Mouse (Mus musculus) stomach, postnatal 0 days (tissue): Measurements from ENCODE around the gene Ttc23. TPM values are rescaled to one million over a fixed set of nuclear protein-coding genes. Genes with fewer than 3 reads are reported as not detected.

ENCODE experiments used
- ATAC-seq: fragments of 200-750 bp; cut with Nextera tagmentation; 2 replicates; pipeline ENCODE4 v1.8.0; 2017; ENCODE audit not compliant: low FRiP score, low TSS enrichment
- DNase-seq: peaks from one replicate; pipeline ENCODE4 v3.0.0-alpha.2; 2016; ENCODE audit warnings: low spot score
- H3K27ac ChIP-seq: fragments of 300-500 bp; sonication (generic); replicated peaks from 2 replicates; pipeline ENCODE4 v1.5.1; 2014; ENCODE audit warnings: mild to moderate bottlenecking, control low read depth
- H3K27me3 ChIP-seq: fragments of 300-500 bp; sonication (generic); 2 replicates; pipeline ENCODE4 v1.6.1; 2014; ENCODE audit warnings: low read length; ENCODE audit not compliant: control insufficient read depth, insufficient read depth
- H3K36me3 ChIP-seq: fragments of 300-500 bp; sonication (generic); 2 replicates; pipeline ENCODE4 v1.6.1; 2014; ENCODE audit warnings: low read length, mixed read lengths; ENCODE audit not compliant: control insufficient read depth, insufficient read depth
- H3K4me1 ChIP-seq: fragments of 300-500 bp; sonication (generic); replicated peaks from 2 replicates; pipeline ENCODE4 v1.6.1; 2014; ENCODE audit warnings: antibody characterized with exemption; ENCODE audit not compliant: control insufficient read depth, insufficient read depth
- H3K4me2 ChIP-seq: fragments of 300-500 bp; sonication (generic); replicated peaks from 2 replicates; pipeline ENCODE4 v1.6.1; 2014; ENCODE audit warnings: low read depth, mild to moderate bottlenecking, control low read depth, moderate library complexity
- H3K4me3 ChIP-seq: fragments of 300-500 bp; sonication (generic); 2 replicates; pipeline ENCODE4 v1.5.1; 2014; ENCODE audit warnings: low read depth, low read length, control low read depth
- H3K9ac ChIP-seq: fragments of 300-500 bp; sonication (generic); 2 replicates; pipeline ENCODE4 v1.6.1; 2014; ENCODE audit warnings: mild to moderate bottlenecking, low read length, control low read depth, mixed read lengths
- H3K9me3 ChIP-seq: fragments of 300-500 bp; sonication (generic); 2 replicates; pipeline ENCODE4 v1.6.1; 2016; ENCODE audit warnings: low read length; ENCODE audit not compliant: control insufficient read depth
- CTCF ChIP-seq: IDR thresholded peaks from 2 replicates; pipeline ENCODE4 v1.5.1; 2016; ENCODE audit warnings: antibody characterized with exemption, low read depth, mild to moderate bottlenecking, moderate library complexity
- EP300 ChIP-seq: optimal IDR thresholded peaks from 2 replicates; pipeline ENCODE3; 2016; ENCODE audit warnings: antibody characterized with exemption
- WGBS: fragments of 180-500 bp; shearing (Covaris S2); extraction: QIAGEN DNeasy Blood & Tissue Kit; methylation state at CpG from one replicate; pipeline ENCODE4 v1.1.7; 2014; 5-methylcytosine and 5-hydroxymethylcytosine counted together
- polyA plus RNA-seq: library from polyadenylated mRNA; unstranded; fragments of >200 nt; fragmentation: Nextera tagmentation; extraction: Ambion mirVana; gene quantifications from 2 replicates; pipeline ENCODE4 v1.2.1, GENCODE M21; 2015

The Ttc23 gene
- polyA plus RNA-seq, 1 experiment from 2014 or later = 12.6 TPM

DNA sequence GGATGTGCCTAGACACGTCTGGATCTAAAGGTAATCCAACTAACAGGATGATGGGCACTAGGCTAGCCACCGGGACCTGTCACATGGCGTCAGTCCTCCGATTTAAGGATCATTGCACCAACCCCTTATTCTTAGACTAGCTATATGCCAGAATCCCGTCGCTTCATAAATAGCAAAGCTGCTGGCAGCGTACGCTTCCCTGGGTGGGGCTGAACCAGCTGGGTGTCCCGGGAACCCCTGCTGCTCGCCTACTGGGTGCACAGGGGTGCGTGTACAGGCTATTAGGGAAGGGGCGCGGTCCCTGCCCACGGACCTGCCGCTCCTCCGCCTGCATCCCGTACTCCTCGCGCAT is 111.3 kb downstream of the Ttc23 start:
- TF ChIP-seq EP300 = no peak
- no peak for TF ChIP-seq CTCF
- Histone ChIP-seq H3K27me3 (no peaks in the 10 kb centered on the region), H3K9ac (peak overlapping the region; percentile 74), H3K27ac (peak overlapping the region; percentile 82), H3K36me3 (no peaks in the 10 kb centered on the region), H3K9me3 (no peaks in the 10 kb centered on the region), H3K4me1 (no peaks in the 10 kb centered on the region), H3K4me3 (peak overlapping the region; percentile 63), H3K4me2 (peak overlapping the region; percentile 98)
- WGBS = under 1% methylated on average over 19 of the region's 19 CpGs
- DNase-seq = no peak
- no peak for ATAC-seq

DNA sequence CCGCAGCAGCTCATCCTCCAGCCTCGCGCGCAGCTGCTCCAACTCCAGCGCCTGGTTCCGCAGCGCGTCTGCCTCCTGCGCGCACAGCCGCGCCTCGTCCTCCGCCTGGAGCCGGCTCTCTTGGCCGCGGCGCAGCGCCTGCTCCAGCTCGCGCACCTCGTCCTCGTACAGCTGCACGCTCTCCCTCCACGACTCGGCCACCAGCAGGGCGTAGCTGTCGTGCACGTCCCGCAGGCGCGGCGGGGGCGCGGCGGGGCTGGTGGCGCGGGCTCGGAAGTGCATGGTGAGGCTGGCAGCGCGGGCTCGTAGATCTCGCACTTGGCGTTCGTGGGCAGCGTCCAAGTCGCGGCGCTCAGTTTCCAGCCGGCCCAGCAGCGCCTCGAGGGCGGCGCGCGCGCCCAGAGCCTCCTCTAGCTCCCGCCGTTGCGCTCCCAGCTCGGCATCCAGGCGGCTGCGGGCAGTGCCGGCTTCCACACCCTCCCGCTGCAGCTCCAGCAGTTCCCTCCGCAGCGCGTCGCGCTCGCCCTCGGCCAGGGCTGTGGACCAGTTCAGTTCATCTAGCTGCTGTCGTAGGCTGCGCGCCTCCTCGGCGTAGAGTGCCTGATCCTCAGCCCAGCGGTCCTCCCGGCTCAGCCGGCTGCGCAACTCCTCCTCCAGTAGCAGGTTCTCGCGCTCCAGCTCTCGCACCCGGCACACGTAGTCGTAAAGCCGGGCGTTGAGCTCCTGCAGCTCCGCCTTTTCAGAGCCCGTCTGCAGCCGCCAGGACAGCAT is 111.8 kb downstream of the Ttc23 start:
- Histone ChIP-seq H3K9me3 (no peaks in the 10 kb centered on the region), H3K4me3 (peak overlapping the region; percentile 63), H3K4me2 (peak overlapping the region; percentile 98), H3K9ac (peak overlapping the region; percentile 74), H3K4me1 (no peaks in the 10 kb centered on the region), H3K27ac (peak overlapping the region; percentile 82), H3K36me3 (no peaks in the 10 kb centered on the region), H3K27me3 (no peaks in the 10 kb centered on the region)
- peak; percentile 77 for ATAC-seq
- TF ChIP-seq EP300 = no peak
- DNase-seq = no peak
- under 1% methylated on average over 91 of the region's 92 CpGs for WGBS

DNA sequence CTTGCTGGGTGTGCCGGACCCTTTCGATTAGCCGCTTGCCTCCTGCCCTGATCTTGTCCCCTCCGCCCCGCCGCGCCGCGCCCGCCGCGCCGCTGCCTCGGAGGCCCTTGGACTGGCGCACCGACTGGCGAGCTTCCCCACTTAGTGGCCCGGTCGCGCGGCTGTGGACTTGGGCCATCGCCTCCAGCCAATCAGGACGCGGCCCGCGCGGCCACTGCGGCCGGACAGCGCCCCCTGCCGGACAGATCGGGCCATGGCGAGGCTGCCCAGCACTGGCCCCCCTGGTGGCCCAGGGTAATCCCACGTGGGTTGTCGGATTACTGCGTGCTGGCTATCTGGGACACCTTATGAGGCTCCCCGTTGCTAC is 112.4 kb downstream of the Ttc23 start, which contains the start of gene Synm:
TSS of gene Synm (minus strand) at position 114 of the 367 bp plus-strand sequence.
- Histone ChIP-seq H3K4me1 (no peaks in the 10 kb centered on the region), H3K4me2 (peak within 1 kb of the TSS; percentile 98), H3K9me3 (no peaks in the 10 kb centered on the region), H3K4me3 (peak within 1 kb of the TSS; percentile 63), H3K36me3 (no peaks in the 10 kb centered on the region), H3K27me3 (no peaks in the 10 kb centered on the region), H3K9ac (peak within 1 kb of the TSS; percentile 74), H3K27ac (peak within 1 kb of the TSS; percentile 82)
- under 1% methylated on average over 37 of the region's 37 CpGs for WGBS
- ATAC-seq = peak; percentile 93
- DNase-seq = peak; percentile 94
- peak; percentile 95 for TF ChIP-seq CTCF
- no peak for TF ChIP-seq EP300

DNA sequence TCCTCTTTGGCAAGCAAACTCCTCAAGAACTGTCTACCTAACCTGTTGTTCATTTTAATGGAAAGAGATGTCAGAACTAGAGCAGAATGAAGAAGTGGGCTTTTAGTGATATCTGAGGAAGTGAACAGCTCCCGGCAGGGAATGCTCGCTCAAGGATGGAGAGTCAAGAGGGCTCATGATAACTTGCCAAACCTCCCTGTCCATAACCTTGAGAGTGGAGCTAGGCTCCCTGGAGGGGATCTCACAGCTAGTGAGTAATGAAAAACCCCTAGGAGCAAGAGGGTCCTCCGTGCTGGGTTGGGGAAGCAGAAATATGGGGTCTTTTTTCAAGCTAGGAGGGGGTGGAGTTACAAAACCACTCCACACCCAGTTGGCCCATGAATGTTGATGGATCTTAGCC is 116.4 kb downstream of the Ttc23 start:
- no peak for DNase-seq
- TF ChIP-seq EP300 (no peak), CTCF (no peak)
- no peak for ATAC-seq
- Histone ChIP-seq H3K4me3 (no peak overlapping the region), H3K9me3 (no peaks in the 10 kb centered on the region), H3K4me1 (no peaks in the 10 kb centered on the region), H3K36me3 (no peaks in the 10 kb centered on the region), H3K27me3 (no peaks in the 10 kb centered on the region), H3K4me2 (no peak overlapping the region), H3K9ac (no peak overlapping the region), H3K27ac (no peak overlapping the region)
- WGBS = 61% methylated on average over 3 of the region's 3 CpGs

DNA sequence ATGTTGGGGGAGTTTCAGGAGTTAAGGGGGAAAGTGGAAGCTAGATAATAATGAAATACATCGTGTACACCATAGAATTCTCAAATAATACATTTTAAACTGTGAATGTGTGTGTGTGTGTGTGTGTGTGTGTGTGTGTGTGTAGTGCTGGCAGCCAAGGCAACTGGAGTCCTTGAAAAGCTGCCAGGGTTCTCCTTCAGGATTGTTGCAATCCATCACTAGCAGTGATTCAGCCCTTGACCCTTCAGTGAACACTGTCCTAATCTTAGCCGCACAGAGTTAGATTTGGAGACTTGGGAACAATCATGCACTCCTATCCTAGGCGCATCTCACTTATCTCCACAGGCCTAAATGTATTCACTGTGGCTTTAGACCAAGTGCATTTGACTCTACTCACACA is 120.9 kb downstream of the Ttc23 start:
- Histone ChIP-seq H3K4me1 (no peaks in the 10 kb centered on the region), H3K36me3 (no peaks in the 10 kb centered on the region), H3K9ac (no peak overlapping the region), H3K27ac (no peak overlapping the region), H3K27me3 (no peaks in the 10 kb centered on the region), H3K4me3 (no peak overlapping the region), H3K9me3 (no peaks in the 10 kb centered on the region), H3K4me2 (no peak overlapping the region)
- ATAC-seq (no peak; the same call in 1 of the 2 replicates), DNase-seq (no peak)
- TF ChIP-seq EP300 (no peak), CTCF (no peak)
- 47% methylated on average over 3 of the region's 3 CpGs for WGBS

DNA sequence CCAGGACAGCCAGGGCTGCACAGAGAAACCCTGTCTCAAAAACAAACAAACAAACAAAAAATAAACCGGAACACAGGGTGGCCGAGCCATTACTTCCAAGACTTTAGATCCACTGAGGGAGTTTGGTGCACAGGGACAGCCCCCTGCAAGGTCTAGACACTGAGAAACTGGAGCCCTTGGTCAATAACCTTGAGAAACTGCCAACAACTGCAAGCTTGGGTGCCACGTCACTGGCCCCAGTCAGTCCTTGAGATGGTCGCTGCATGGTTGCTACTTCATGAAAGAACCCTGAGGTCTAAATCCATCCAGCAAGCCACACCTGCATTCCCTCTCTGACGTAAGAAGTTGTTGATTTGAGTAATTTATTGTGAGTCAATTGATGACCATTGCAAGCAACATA is 122.3 kb downstream of the Ttc23 start:
- DNase-seq = no peak
- Histone ChIP-seq H3K27ac (no peak overlapping the region), H3K9me3 (no peaks in the 10 kb centered on the region), H3K27me3 (no peaks in the 10 kb centered on the region), H3K4me3 (no peak overlapping the region), H3K4me1 (no peaks in the 10 kb centered on the region), H3K36me3 (no peaks in the 10 kb centered on the region), H3K9ac (no peak overlapping the region), H3K4me2 (no peak overlapping the region)
- TF ChIP-seq CTCF = no peak
- TF ChIP-seq EP300 = no peak
- 91% methylated on average over 5 of the region's 5 CpGs for WGBS
- ATAC-seq = no peak
